Mouse (Mus musculus) naive thymus-derived CD4-positive, alpha-beta T cell, adult 2 months (primary cell): ENCODE results near the gene Men1.

ENCODE experiments used
- DNase-seq: peaks from one replicate; pipeline ENCODE4 v3.0.0-alpha.2; 2011; ENCODE audit warnings: low read depth

The Men1 gene

GRCm38 (mm10) chr19:6370175-6370574 lies 35.4 kb downstream of the Men1 start:
- DNase-seq, result no peak

GRCm38 (mm10) chr19:6372433-6372832 lies 37.7 kb downstream of the Men1 start:
- no peak for DNase-seq

DNA sequence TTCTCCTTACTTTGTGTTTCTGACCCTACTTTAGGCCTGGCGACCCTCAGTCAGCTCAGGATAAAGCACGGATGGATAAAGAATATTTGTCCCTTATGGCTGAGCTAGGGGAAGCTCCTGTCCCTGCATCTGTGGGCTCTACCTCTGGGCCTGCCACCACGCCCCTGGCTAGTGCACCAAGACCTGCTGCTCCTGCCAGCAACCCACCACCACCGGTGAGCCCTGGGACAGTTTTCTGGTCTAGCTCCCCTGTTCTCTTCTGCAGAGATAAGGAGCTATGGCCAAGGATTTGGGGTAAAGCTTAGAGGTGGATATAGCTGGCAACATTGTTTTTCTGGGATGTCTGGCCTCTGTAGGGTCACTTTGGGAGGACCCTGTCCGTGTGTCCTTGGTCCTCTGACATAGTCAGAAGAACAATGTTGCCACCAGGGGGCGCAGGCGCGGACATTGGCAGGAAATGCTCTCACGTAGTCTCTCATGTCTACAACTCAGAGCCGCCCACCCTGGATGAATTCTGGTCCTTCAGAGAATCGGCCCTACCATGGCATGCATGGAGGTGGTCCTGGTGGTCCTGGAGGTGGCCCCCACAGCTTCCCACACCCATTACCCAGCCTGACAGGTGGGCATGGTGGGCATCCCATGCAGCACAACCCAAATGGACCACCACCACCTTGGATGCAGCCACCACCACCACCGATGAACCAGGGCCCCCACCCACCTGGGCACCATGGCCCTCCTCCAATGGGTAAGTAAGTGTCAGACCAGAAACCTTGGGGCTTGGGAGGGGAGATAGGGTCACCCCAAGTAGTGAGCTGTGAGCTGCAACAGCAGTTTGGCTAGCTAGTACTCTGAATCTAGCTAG lies 39.0 kb downstream of the Men1 start:
- peak; percentile 90 for DNase-seq

- DNase-seq, result no peak
These were observed 39.8 kb downstream of the Men1 start for GRCm38 (mm10) chr19:6374571-6374970.

- no peak for DNase-seq
These were observed 40.9 kb downstream of the Men1 start for GRCm38 (mm10) chr19:6375423-6376254.

- DNase-seq, result peak; percentile 52
These were observed 41.4 kb downstream of the Men1 start for GRCm38 (mm10) chr19:6376255-6376564.

- DNase-seq, result no peak
These were observed 41.9 kb downstream of the Men1 start for GRCm38 (mm10) chr19:6376643-6377042.

GRCm38 (mm10) chr19:6377327-6378040 lies 42.7 kb downstream of the Men1 start:
- no peak for DNase-seq

DNA sequence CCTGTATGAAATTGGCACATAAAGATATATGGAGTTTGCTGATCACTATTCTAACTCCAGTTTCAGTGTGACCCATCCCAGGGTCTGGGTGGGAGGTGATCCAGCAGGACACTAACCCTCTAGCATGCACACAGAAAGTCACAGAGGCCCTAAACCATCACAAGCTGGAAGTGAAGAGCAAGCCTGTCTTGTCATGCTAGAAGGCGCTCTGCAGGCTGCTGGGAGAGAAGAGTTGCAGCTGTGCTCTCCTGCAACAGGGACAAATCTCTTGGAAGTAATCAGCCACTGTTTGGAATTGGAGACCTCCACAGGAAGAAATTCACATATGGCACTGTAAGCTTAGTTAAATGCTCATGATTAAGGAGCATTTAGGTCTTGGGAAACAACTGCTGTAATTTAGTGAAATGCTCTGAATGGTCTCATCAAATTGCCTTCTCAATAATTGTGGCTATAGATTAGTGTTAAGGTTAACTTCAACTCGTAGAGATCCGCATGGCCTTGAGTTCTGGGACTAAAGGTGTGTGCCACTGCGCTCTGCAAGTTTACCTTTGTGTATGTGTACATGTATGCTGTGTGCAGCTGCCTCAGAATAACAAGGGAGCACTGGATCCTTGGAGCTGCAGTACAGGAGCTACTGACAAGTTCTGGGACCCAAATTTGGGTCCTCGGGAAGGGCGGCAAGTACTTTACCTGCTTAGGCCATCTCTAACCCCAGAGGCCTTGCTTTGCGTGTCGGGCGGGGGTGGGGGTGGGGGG lies 45.8 kb downstream of the Men1 start:
- DNase-seq, result no peak

DNA sequence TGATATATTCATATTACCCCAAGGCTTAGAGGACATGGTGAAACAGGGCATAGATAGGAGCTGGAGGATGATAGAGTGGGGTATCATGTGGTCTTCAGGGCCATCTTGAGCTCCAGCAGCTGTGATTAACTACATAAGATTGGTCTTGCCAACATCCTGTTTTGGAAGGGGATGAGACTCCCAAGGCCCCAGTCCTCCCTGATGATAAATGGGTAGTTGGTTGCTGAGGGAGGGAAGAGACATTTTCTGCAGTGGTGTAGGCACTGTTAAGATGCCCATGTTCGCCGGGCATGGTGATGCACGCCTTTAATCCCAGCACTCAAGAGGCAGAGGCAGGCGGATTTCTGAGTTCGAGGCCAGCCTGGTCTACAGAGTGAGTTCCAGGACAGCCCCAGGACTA lies 46.5 kb downstream of the Men1 start:
- DNase-seq, result no peak

GRCm38 (mm10) chr19:6382323-6382924 lies 47.6 kb downstream of the Men1 start:
- no peak for DNase-seq

DNA sequence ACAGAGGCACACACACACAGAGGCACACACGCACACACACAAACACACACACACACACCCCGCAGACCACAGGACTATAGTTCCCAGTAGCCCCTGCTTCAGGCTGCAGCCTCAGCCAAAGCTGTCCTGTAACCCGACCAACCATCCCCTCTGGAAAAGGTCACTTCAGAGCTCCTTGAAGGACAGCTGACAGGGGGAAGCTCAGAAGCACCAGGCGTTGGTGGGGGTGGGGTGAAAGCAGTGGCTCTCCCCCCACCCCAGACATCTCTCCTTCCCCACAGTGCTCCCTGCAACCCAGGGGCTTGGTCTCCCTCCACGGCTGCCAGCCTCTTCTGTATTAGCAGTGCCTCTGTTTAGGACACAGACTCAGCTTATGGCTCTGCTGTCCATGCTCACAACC lies 48.7 kb downstream of the Men1 start:
- no peak for DNase-seq

- no peak for DNase-seq
These were observed 49.3 kb downstream of the Men1 start, which contains the start of gene Pygm for GRCm38 (mm10) chr19:6384128-6384527. TSS of gene Pygm (plus strand) at chr19:6384399.

GRCm38 (mm10) chr19:6384954-6385353 lies 50.2 kb downstream of the Men1 start:
- no peak for DNase-seq

DNA sequence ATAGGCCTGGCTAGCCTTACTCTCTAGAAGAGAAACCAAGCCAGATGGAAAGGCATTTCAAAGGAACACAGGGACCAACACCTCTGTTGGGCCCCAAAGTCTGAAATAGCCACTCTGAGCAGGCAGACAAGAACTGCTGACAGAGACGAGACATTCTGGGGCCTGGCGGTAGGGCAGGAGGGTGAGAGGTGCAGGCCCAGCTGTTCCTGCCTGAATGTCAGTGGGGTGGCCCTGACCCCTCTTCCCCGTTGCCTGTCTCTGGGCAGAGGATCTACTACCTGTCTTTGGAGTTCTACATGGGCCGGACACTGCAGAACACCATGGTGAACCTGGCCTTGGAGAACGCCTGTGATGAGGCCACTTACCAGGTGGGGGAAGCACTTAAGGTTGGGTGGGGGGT lies 50.6 kb downstream of the Men1 start:
- no peak for DNase-seq

DNA sequence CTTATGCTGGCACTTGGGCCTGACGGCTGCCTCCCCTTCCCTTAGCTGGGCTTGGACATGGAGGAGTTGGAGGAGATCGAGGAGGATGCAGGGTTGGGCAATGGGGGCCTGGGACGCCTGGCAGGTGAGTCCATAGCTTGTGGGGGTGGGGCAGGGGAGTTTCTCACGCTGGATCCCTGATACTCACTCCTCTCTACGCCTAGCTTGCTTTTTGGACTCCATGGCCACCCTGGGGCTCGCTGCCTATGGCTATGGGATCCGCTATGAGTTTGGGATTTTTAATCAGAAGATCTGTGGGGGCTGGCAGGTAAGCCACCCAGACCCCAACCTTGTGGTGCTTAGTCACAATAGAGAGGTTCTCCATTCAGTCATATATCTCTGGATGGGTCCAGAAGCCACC lies 51.0 kb downstream of the Men1 start:
- no peak for DNase-seq

DNA sequence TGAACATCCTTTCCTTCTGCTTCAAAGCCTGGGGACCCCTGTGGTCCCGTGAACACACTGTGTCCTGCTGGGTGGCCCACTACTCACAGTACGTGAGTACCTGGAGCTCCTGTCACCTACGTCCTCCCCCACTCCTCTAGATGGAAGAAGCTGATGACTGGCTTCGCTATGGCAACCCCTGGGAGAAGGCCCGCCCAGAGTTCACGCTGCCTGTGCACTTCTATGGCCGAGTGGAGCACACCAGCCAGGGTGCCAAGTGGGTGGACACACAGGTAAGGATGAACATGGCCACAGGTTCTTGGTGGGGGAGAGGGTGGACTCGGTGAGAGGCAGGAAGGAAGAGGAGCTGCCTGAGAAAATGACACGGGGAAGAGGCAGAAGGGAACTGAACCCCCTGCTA lies 51.5 kb downstream of the Men1 start:
- no peak for DNase-seq

GRCm38 (mm10) chr19:6388006-6388405 lies 53.2 kb downstream of the Men1 start:
- DNase-seq, result no peak

DNA sequence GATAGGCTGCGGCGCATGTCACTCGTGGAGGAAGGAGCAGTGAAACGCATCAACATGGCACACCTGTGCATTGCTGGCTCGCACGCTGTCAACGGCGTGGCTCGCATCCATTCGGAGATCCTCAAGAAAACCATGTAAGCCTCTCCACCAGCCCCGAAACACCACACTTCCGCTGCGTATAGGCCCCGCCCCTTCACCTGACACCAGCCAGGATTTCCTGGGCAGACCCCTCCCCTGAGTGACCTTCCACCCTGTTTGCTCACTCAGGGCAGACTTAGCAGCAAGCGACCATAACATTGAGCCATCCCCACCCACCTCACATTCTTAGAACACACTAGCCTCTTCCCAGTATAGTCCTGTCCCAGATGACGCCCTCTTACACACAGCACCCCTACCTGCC lies 55.0 kb downstream of the Men1 start:
- DNase-seq, result peak; percentile 73

- no peak for DNase-seq
These were observed 55.5 kb downstream of the Men1 start for GRCm38 (mm10) chr19:6390251-6390650.
